In the genomic region with DNA sequence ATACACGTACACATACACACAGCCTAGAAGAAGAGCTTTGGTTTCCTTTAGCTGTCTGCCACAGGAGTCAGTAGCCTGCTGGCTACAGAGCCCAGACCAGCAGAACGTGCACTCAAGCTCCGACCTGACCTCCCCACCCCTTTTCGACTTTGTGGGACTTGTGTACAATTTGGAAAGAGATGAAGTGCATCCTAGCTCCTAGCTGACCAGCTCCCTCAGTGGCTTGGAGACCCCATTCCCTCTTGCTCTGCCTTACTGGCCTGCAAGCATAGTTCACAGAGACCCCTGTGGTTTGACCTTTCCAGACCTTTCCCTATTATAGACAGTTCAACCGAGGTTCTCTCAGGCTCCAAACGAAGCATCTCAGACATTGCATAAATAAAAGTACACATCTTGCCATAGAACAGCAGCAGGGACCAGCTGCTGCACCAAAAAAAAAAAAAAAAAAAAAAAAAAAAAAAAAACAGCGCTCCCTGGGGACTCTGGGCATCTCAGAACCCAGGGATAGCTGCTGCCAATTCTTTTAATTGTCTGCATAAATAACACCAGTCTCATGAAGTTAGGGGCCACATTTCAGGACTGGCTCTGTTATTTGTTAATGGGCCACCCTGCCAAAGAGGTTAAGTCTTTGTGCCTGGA, we compare ENCODE assay signal across 8 mouse cellular contexts.
A peak's percentile ranks its signal among the peaks of the same experiment; 100 is the strongest.
DNase-seq lines count a peak whose midpoint lies in the region; ATAC-seq and TF ChIP-seq lines count a peak whose summit lies in the region.

No protein-coding gene starts in this region.

- H3K27me3 ChIP-seq in kidney, adult 2 months (replicated peaks; ENCODE audit: control insufficient read depth, insufficient read depth, low read length), result no peaks in the 10 kb centered on the region
- H3K27me3 ChIP-seq in forebrain, embryonic 12.5 days, result 0 out of 2 replicates have a peak, but pooled peaks cover 4% of the 10 kb centered on the region
- H3K27me3 ChIP-seq in limb, embryonic 10.5 days (ENCODE audit: low read depth, poor library complexity, severe bottlenecking), result no peaks in the 10 kb centered on the region
- H3K27me3 ChIP-seq in neural tube, embryonic 11.5 days (ENCODE audit: control insufficient read depth, insufficient read depth, low read length), result no peaks in the 10 kb centered on the region

- 55% methylated on average over 7 of the region's 7 CpGs for WGBS in kidney, adult 2 months
- WGBS in forebrain, embryonic 12.5 days, result 38% methylated on average over 7 of the region's 7 CpGs
- WGBS in limb, embryonic 10.5 days, result 40% methylated on average over 7 of the region's 7 CpGs
- WGBS in neural tube, embryonic 11.5 days, result 35% methylated on average over 7 of the region's 7 CpGs

- H3K27ac ChIP-seq in kidney, adult 2 months (ENCODE audit: insufficient read depth, low read depth, low read length), result peak overlapping the region; percentile 48
- peak overlapping the region; percentile 74; the same call in 1 of the 2 replicates for H3K27ac ChIP-seq in forebrain, embryonic 12.5 days
- peak overlapping the region; percentile 66; the same call in 1 of the 2 replicates for H3K27ac ChIP-seq in limb, embryonic 10.5 days
- H3K27ac ChIP-seq in neural tube, embryonic 11.5 days (ENCODE audit: low read depth, low read length), result 0 out of 2 replicates have a peak overlapping the region, but pooled peaks have one; percentile 68

- TF ChIP-seq POLR2A in kidney, adult 2 months (IDR thresholded peaks at IDR 0.05; ENCODE audit: low read depth, low read length), result no peak

- ATAC-seq in forebrain, embryonic 12.5 days (ENCODE audit: low FRiP score), result peak; percentile 9; the same call in 1 of the 2 replicates
- peak; percentile 32 for ATAC-seq in neural tube, embryonic 11.5 days (ENCODE audit: insufficient read depth, low FRiP score, low TSS enrichment)
- ATAC-seq in megakaryocyte-erythroid progenitor cell, adult 5-6 weeks (replicated peaks; ENCODE audit: low FRiP score, low TSS enrichment, poor library complexity, severe bottlenecking), result no peak
- no peak for ATAC-seq in cerebellum, adult (ENCODE audit: insufficient number of reproducible peaks, low FRiP score, low TSS enrichment)

- TF ChIP-seq CTCF in kidney, adult 2 months (conservative IDR thresholded peaks at IDR 0.05; ENCODE audit: insufficient read depth, insufficient read length, low read depth, low read length), result no peak

- peak overlapping the region; percentile 61; the same call in 1 of the 2 replicates for H3K9ac ChIP-seq in forebrain, embryonic 12.5 days
- peak overlapping the region; percentile 59 for H3K9ac ChIP-seq in neural tube, embryonic 11.5 days (ENCODE audit: low read length)

- H3K4me1 ChIP-seq in kidney, adult 2 months (ENCODE audit: control insufficient read depth, insufficient read depth, low read length), result no peaks in the 10 kb centered on the region; the same call in 1 of the 2 replicates
- peaks cover 14% of the 10 kb centered on the region; the same call in 1 of the 2 replicates for H3K4me1 ChIP-seq in forebrain, embryonic 12.5 days
- peaks cover 20% of the 10 kb centered on the region for H3K4me1 ChIP-seq in limb, embryonic 10.5 days
- H3K4me1 ChIP-seq in neural tube, embryonic 11.5 days (ENCODE audit: control insufficient read depth, insufficient read depth, low read length), result 0 out of 2 replicates have a peak, but pooled peaks cover 6% of the 10 kb centered on the region

- no peaks in the 10 kb centered on the region for H3K9me3 ChIP-seq in forebrain, embryonic 12.5 days
- H3K9me3 ChIP-seq in limb, embryonic 10.5 days (replicated peaks), result no peaks in the 10 kb centered on the region
- no peaks in the 10 kb centered on the region for H3K9me3 ChIP-seq in neural tube, embryonic 11.5 days (ENCODE audit: control insufficient read depth, low read length)

- H3K36me3 ChIP-seq in kidney, adult 2 months (ENCODE audit: control insufficient read depth, insufficient read depth, low read length), result no peaks in the 10 kb centered on the region
- no peaks in the 10 kb centered on the region for H3K36me3 ChIP-seq in forebrain, embryonic 12.5 days (replicated peaks)
- no peaks in the 10 kb centered on the region for H3K36me3 ChIP-seq in limb, embryonic 10.5 days
- no peaks in the 10 kb centered on the region for H3K36me3 ChIP-seq in neural tube, embryonic 11.5 days (ENCODE audit: control insufficient read depth, insufficient read depth, low read length)

- peak overlapping the region; percentile 80 for H3K4me2 ChIP-seq in forebrain, embryonic 12.5 days
- peak overlapping the region; percentile 75 for H3K4me2 ChIP-seq in neural tube, embryonic 11.5 days (ENCODE audit: low read depth)

- no peak overlapping the region for H3K4me3 ChIP-seq in kidney, adult 2 months (ENCODE audit: insufficient read depth, low read depth, low read length)
- H3K4me3 ChIP-seq in forebrain, embryonic 12.5 days (replicated peaks), result peak overlapping the region; percentile 48
- peak overlapping the region; percentile 55 for H3K4me3 ChIP-seq in limb, embryonic 10.5 days
- peak overlapping the region; percentile 43 for H3K4me3 ChIP-seq in neural tube, embryonic 11.5 days (ENCODE audit: low read depth, low read length)

- intact Hi-C loops in left cerebral cortex, postnatal 14 days (cut with DNase I), result no loop called here

- DNase-seq in kidney, adult 2 months, result peak; percentile 25
- DNase-seq in kidney, postnatal 25 days, result no peak
- peak; percentile 33 for DNase-seq in limb, embryonic 10.5 days (ENCODE audit: low spot score)
- DNase-seq in neural tube, embryonic 11.5 days (ENCODE audit: low spot score), result no peak
- no peak for DNase-seq in left cerebral cortex, postnatal 14 days (ENCODE audit: low spot score in 2 of 2)

Comparison
In these comparisons a context has a peak if more than half of its experiments do, and no peak if none do; other contexts are left out.
1. DNase-seq: peak in kidney, adult 2 months (single experiment) and limb, embryonic 10.5 days (single experiment); none in kidney, postnatal 25 days (0 of 2), neural tube, embryonic 11.5 days (single experiment) and left cerebral cortex, postnatal 14 days (0 of 2).
2. ATAC-seq: peak in forebrain, embryonic 12.5 days (single experiment) and neural tube, embryonic 11.5 days (single experiment); none in megakaryocyte-erythroid progenitor cell, adult 5-6 weeks (single experiment) and cerebellum, adult (single experiment).
3. Peak in every context shown above with its lines, with median percentiles within 50 percentile points of each other: H3K27ac ChIP-seq.